8 mouse cellular contexts compared by ENCODE assay signal in the genomic region with DNA sequence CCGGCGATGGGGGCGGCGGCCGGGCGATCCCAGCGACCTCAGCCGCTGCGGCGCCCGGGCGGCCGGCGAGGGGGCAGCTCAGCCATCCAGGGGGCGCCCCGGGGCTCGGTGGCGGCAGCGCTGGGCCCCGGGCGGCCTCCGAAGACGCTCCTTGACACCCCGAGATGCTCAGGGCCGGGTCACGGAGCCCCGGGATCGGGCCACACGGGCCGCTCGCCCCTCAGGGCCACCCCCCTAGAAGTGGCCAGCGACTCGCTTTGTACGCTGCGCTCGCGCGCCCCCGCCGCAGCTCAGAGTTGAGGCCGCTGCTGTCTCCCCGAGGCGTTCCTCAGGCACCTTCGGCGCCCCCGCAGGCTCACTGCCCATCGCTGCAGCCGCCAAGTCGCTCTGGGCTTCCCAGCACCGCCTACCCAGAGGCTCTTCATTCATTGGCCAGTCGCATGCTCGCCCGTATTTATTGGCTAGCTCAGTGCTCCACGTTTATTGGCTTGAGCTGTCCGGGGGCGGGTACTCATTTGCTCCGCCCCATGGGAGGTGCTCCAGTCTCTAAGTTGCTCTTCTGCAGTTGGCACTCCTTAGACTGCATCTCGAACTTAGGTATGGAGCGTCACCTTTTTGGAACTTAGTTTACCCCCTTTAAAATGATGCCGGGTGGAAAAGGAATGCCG. TPM values are rescaled to one million over a fixed set of nuclear protein-coding genes. Genes with fewer than 3 reads are reported as not detected.
DNase-seq lines count a peak whose midpoint lies in the region; ATAC-seq and TF ChIP-seq lines count a peak whose summit lies in the region.

TSS of gene Dexi (minus strand) at position 357 of the 668 bp plus-strand sequence.

- no peak within 1 kb of the TSS for H3K27ac ChIP-seq in bone marrow macrophage, adult 2 months (ENCODE audit: insufficient read depth, low read depth, low read length)
- 0 out of 2 replicates have a peak within 1 kb of the TSS, but pooled peaks have one; percentile 35 for H3K27ac ChIP-seq in embryonic fibroblast, embryonic 13.5 days (ENCODE audit: insufficient read depth, low read length)
- peak within 1 kb of the TSS; percentile 69; the same call in 1 of the 2 replicates for H3K27ac ChIP-seq in kidney, embryonic 14.5 days (ENCODE audit: low read depth, low read length)
- H3K27ac ChIP-seq in limb, embryonic 15.5 days = peak within 1 kb of the TSS; percentile 92

- TF ChIP-seq CTCF in bone marrow macrophage, adult 2 months (IDR thresholded peaks at IDR 0.05; ENCODE audit: low read depth, low read length) = no peak
- no peak for TF ChIP-seq CTCF in embryonic fibroblast, embryonic 13.5 days (IDR thresholded peaks at IDR 0.05; ENCODE audit: borderline replicate concordance, insufficient read depth, low read length)

- no peaks in the 10 kb centered on the region; the same call in 1 of the 2 replicates for H3K36me3 ChIP-seq in kidney, embryonic 14.5 days (ENCODE audit: control insufficient read depth, insufficient read depth, low read length)
- no peaks in the 10 kb centered on the region for H3K36me3 ChIP-seq in limb, embryonic 15.5 days

- no peaks in the 10 kb centered on the region for H3K9me3 ChIP-seq in kidney, embryonic 14.5 days (ENCODE audit: control insufficient read depth, low read length)
- H3K9me3 ChIP-seq in limb, embryonic 15.5 days = no peaks in the 10 kb centered on the region

- peak within 1 kb of the TSS; percentile 86 for H3K4me3 ChIP-seq in bone marrow macrophage, adult 2 months (ENCODE audit: insufficient read depth, low read length)
- peak within 1 kb of the TSS; percentile 48 for H3K4me3 ChIP-seq in embryonic fibroblast, embryonic 13.5 days (ENCODE audit: insufficient read depth, low read length)
- peak within 1 kb of the TSS; percentile 81 for H3K4me3 ChIP-seq in kidney, embryonic 14.5 days (ENCODE audit: low read length)
- H3K4me3 ChIP-seq in limb, embryonic 15.5 days = peak within 1 kb of the TSS; percentile 92

- under 1% methylated on average over 53 of the region's 61 CpGs for WGBS in kidney, embryonic 14.5 days
- WGBS in limb, embryonic 15.5 days = under 1% methylated on average over 58 of the region's 61 CpGs

- peak within 1 kb of the TSS; percentile 87 for H3K9ac ChIP-seq in kidney, embryonic 14.5 days (ENCODE audit: low read depth, low read length)
- peak within 1 kb of the TSS; percentile 79 for H3K9ac ChIP-seq in limb, embryonic 15.5 days

- DNase-seq in A20 (ENCODE audit: low read depth, low spot score) = peak; percentile 97
- DNase-seq in heart, adult 9 months (ENCODE audit: low spot score in 2 of 2) = peak; percentile 97
- peak; percentile 78 to 86 for DNase-seq in monocyte, adult 2 months (ENCODE audit: low read depth in 1 of 2, low spot score in 2 of 2)
- peak; percentile 97 for DNase-seq in spleen, postnatal 36 days (ENCODE audit: low spot score in 2 of 2)

- no peaks in the 10 kb centered on the region for H3K27me3 ChIP-seq in kidney, embryonic 14.5 days (ENCODE audit: control insufficient read depth, insufficient read depth, low read length)
- H3K27me3 ChIP-seq in limb, embryonic 15.5 days = no peaks in the 10 kb centered on the region

- TF ChIP-seq POLR2A in bone marrow macrophage, adult 2 months (IDR thresholded peaks at IDR 0.05; ENCODE audit: borderline replicate concordance, low read depth, low read length) = peak; percentile 88
- TF ChIP-seq POLR2A in embryonic fibroblast, embryonic 13.5 days (IDR thresholded peaks at IDR 0.05; ENCODE audit: low read depth, low read length) = peak; percentile 96

- peaks cover 19% of the 10 kb centered on the region for H3K4me1 ChIP-seq in bone marrow macrophage, adult 2 months (ENCODE audit: control insufficient read depth, insufficient read depth, low read length)
- H3K4me1 ChIP-seq in embryonic fibroblast, embryonic 13.5 days (ENCODE audit: control insufficient read depth, insufficient read depth, low read length) = no peaks in the 10 kb centered on the region; the same call in 1 of the 2 replicates
- H3K4me1 ChIP-seq in kidney, embryonic 14.5 days (ENCODE audit: control insufficient read depth, insufficient read depth, low read length) = peaks cover 24% of the 10 kb centered on the region
- H3K4me1 ChIP-seq in limb, embryonic 15.5 days = peaks cover 50% of the 10 kb centered on the region

- ATAC-seq in kidney, embryonic 14.5 days (ENCODE audit: low FRiP score, low TSS enrichment) = peak; percentile 95
- ATAC-seq in limb, embryonic 15.5 days (ENCODE audit: insufficient number of reproducible peaks, low FRiP score, low TSS enrichment, low read depth) = peak; percentile 93

- peak within 1 kb of the TSS; percentile 90 for H3K4me2 ChIP-seq in kidney, embryonic 14.5 days (replicated peaks; ENCODE audit: low read depth, low read length)
- peak within 1 kb of the TSS; percentile 91 for H3K4me2 ChIP-seq in limb, embryonic 15.5 days

RNA-seq across cellular contexts. Expression of gene Dexi, which starts in this region (rescaled TPM):
- polyA plus RNA-seq in bone marrow macrophage, adult 2 months (2012; ENCODE audit: insufficient read depth, insufficient read length, missing spikeins) = 16.1 and 18.1 TPM in 2 replicates
- polyA plus RNA-seq in embryonic fibroblast, embryonic 13.5 days (2011; ENCODE audit: insufficient read length, low read depth, missing spikeins) = 13.3 and 17.1 TPM in 2 replicates
- polyA plus RNA-seq in kidney, embryonic 14.5 days (2014; fragmentation: Nextera tagmentation; extraction: Ambion mirVana) = 27.4 and 32.5 TPM in 2 replicates
- polyA plus RNA-seq in limb, embryonic 15.5 days (2015; fragmentation: Nextera tagmentation; extraction: Ambion mirVana) = 16.4 and 21.5 TPM in 2 replicates
